Mouse (Mus musculus) embryo, embryonic 10 days (tissue): ENCODE results near the gene Olfr1158.
"Not testable (repeated sequence)": the region's sequence is repeated elsewhere in the genome, so short reads cannot be mapped to it uniquely, and the experiment has no call there.

Experiments used
- DNase-seq: peaks from one replicate; pipeline ENCODE4 v3.0.0-alpha.2; 2015; ENCODE audit warnings: low spot score

Olfr1158 gene

DNA sequence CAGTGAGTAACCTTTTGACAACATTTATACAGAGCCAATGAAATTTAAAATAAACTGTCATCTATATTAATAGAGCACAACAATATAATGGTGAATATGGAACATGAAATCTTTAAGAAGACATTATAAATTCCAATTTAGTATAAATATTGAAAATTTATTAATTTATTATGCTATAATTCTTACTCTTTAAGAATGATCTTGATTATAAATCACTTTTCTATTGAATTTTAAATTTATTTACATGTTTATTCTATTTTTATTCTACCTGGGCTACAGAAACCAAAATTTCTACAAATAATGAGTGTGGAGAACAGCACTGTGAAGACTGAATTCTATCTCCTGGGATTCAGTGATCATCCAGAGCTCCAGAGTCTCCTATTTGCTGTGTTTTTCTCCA is at the start of gene Olfr1158:
Gene Olfr1158, plus strand, starts transcription at position 301 of the 400 bp plus-strand sequence.
- no peak for DNase-seq

DNA sequence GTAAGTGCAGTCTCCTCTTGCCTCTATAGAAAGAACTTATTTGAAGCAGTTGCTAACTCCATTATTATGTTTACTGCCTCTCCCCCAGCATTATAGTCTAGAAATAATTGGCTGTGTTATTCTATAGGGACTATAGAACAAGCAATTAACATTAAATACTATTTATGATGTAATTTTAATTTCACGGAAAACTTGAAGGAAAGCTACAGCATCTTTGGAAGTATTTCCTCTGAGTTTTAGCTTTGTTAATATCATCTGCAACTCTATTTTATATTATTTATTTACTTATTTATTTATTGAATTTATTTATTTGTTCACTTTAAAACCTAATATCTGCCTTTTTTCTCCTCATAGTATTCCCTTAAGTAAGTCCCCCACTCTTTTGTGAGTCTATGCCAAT is 44.9 kb upstream of the Olfr1158 start, which contains the start of gene Olfr1155:
Gene Olfr1155, minus strand, starts transcription at position 101 of the 400 bp plus-strand sequence.
- DNase-seq, result no peak

DNA sequence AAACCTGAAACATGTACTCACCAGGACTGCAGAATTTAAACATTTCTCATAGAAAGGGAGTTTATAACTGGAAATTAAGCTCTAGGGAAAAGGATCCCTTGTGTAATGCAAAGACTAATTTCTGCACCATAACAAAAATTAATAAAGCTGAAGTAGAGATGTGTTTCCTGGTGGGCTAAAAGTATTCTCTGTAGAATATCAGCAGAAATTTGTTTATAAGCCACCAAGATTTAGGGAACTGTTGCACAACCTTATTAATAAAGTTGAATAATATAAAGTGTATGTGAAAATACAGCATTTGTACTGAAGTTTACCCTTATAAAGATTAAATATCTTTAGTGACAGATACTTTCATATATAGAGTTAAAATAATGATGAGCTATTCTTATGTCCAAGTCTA is 36.9 kb upstream of the Olfr1158 start, which contains the start of gene Olfr1156:
Gene Olfr1156, minus strand, starts transcription at position 101 of the 400 bp plus-strand sequence.
- no peak for DNase-seq

DNA sequence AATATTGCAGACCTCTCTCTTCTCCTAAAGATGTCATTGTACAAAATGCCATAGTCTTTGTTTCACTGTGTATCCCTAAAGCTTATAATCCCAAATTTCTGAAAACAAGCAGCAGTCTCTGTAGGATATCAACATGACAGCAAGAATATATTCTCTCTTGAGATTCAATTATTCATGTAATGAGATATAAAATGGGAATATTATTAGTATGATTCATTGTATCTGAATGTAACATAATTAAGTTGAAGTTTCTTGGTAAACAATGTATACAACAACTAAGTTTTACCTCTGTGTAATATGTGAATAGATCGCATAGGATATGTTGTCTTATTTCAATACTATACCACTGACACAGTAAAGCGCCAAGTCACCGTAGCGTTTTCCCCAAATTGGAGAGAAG is 21.7 kb upstream of the Olfr1158 start, which contains the start of gene Olfr1157:
Gene Olfr1157, minus strand, starts transcription at position 101 of the 400 bp plus-strand sequence.
- no peak for DNase-seq

DNA sequence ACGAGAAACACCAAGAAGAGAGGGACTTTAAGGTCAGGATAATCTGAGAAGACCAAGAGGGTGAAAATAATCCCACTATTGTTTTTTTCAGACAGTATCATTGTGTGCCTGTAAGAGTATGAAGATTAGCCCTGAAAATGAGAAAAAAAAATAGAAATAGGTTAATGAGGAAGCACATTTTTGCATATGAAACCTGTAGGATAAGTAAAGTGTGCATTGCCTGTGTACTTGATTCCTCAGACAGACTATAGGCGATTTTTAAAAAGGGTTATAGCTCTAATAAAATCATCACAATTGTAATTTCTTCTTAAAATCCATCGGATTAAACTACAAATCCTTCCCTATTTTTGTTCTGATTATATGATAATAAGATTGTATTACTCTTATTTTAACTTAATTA is 15.3 kb upstream of the Olfr1158 start, which contains the start of gene Olfr74:
Gene Olfr74, minus strand, starts transcription at position 101 of the 400 bp plus-strand sequence.
- no peak for DNase-seq

DNA sequence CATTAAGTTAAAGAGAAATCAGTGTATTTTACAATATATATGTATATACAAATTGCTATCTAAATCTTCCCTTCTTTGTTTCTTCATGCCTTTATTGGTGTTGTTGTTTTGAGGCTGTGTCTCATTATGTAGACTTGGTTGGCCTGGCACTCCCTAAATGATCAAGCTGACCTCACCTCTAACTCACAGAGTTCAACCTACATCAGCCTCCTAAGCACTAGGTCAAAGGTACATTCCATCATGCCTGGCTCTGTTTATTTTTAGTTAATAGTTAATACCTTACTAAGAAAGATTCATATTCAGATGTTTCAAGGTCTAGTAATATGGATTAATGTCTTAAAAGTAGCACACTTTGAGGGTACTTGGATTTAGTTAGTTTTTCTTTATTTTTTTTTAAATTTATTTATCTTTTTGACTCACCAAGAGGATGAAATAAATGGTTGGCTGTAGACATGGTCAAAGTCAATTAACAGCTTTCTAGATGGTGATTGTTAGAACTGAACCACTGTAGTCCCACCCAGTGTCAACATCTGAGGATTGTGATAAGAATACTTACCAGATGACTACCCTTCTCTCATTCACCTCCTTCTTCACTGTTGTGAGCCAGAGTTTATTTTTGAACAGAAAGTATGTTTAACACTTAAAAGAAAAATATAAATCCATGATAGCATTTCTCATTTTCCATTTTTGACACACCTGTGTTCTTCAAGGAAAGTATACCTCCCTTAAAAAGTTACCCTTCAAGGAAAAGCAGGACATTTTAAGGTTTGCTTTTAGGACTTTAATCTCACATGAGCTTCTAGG is 17.8 kb downstream of the Olfr1158 start, which contains the start of gene Olfr1160:
Gene Olfr1160, minus strand, starts transcription at position 754 of the 804 bp plus-strand sequence.
- DNase-seq, result no peak

DNA sequence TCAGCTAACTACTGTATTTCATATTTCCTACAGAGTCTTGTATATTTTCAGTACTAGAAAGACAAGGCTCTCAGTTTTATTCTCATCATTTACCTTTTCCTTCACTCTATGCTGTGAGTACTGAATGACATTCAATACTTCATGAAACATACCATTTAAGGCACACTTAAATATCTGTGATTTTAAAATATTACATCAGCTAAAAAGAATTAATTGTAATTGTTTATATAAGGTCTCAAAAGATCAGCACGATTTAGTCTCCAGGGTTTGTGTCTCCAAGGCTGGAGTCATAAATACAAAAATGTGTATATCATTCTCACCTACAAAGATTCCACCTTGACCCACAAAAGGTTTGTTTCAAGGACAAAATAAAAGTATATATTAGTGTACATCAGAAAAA is 32.6 kb downstream of the Olfr1158 start, which contains the start of gene Olfr1161:
Gene Olfr1161, plus strand, starts transcription at position 301 of the 400 bp plus-strand sequence.
- not testable (repeated sequence) for DNase-seq

DNA sequence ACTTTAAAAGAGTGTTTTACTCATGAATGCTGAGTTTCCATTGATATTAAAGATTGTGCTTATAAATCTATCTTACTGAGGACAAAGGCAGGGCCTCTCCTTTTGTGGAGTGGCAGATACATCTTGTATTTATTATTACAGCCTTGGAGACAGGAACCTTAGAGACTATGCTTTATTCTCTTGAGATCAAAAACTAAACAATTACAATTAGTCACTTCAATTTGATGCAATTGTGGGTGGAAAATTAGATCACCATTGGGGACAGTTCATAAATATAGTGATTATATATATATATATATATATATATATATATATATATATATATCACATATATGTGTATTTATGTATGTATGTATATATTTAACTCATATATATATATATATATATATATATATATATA is 47.7 kb downstream of the Olfr1158 start, which contains the start of gene Olfr73:
Gene Olfr73, minus strand, starts transcription at position 101 of the 400 bp plus-strand sequence.
- DNase-seq, result no peak
